Mouse (Mus musculus) CH12.LX (cell line): ENCODE data around the gene Zfp692.

Experiments used
- POLR2A ChIP-seq: IDR thresholded peaks from 2 replicates; pipeline ENCODE4 v1.6.1; 2011; ENCODE audit warnings: low read depth, mild to moderate bottlenecking, improper control_type of control experiment, low read length
- RCOR1 ChIP-seq: conservative IDR thresholded peaks from 2 replicates; pipeline ENCODE4 v1.6.1; 2012; ENCODE audit warnings: low read depth, mild to moderate bottlenecking, inconsistent platforms, low read length, improper control_type of control experiment

- TF ChIP-seq POLR2A (no peak), RCOR1 (no peak)
These were observed 16.7 kb upstream of the Zfp692 start for GRCm38 (mm10) chr11:58289992-58290682.
